Mouse (Mus musculus): Measurements from ENCODE around the gene Ncaph.

GRCm38 (mm10) chr2:127139094-127139493 is 5.3 kb upstream of the Ncaph start:
- TF ChIP-seq CTCF (IDR thresholded peaks at IDR 0.05; ENCODE audit: low read depth, low read length) (no peak), TAL1 (conservative IDR thresholded peaks at IDR 0.05; ENCODE audit: low read depth, low read length) (no peak), GATA2 (IDR thresholded peaks at IDR 0.05; ENCODE audit: borderline replicate concordance, low read depth, low read length) (no peak), POLR2AphosphoS5 (IDR thresholded peaks at IDR 0.05; ENCODE audit: insufficient replicate concordance, low read depth, low read length) (no peak)
